Mouse (Mus musculus) liver, postnatal 0 days (tissue): ENCODE data around the gene Chn2. TPM values are rescaled to one million over a fixed set of nuclear protein-coding genes. Genes with fewer than 3 reads are reported as not detected.

Experiments used
- ATAC-seq: fragments of 200-750 bp; cut with Nextera tagmentation; 2 replicates; pipeline ENCODE4 v1.8.0; 2017; ENCODE audit warnings: mild to moderate bottlenecking, moderate library complexity
- DNase-seq: peaks from one replicate; pipeline ENCODE4 v3.0.0-alpha.2; 2016
- H3K27ac ChIP-seq: fragments of 300-500 bp; sonication (generic); 2 replicates; pipeline ENCODE4 v1.5.1; 2014; ENCODE audit warnings: antibody characterized with exemption, moderate library complexity, mild to moderate bottlenecking, low read depth
- H3K27me3 ChIP-seq: fragments of 300-500 bp; sonication (generic); 2 replicates; pipeline ENCODE4 v1.6.1; 2014; ENCODE audit warnings: low read length, control low read depth, mixed read lengths; ENCODE audit not compliant: insufficient read depth
- H3K36me3 ChIP-seq: fragments of 300-500 bp; sonication (generic); replicated peaks from 2 replicates; pipeline ENCODE4 v1.6.1; 2014; ENCODE audit warnings: mild to moderate bottlenecking, control low read depth, low read length, moderate library complexity, mixed read lengths; ENCODE audit not compliant: insufficient read depth
- H3K4me1 ChIP-seq: fragments of 300-500 bp; sonication (generic); 2 replicates; pipeline ENCODE4 v1.6.1; 2014; ENCODE audit warnings: antibody characterized with exemption, mild to moderate bottlenecking, control low read depth; ENCODE audit not compliant: insufficient read depth
- H3K4me2 ChIP-seq: fragments of 300-500 bp; sonication (generic); 2 replicates; pipeline ENCODE4 v1.6.1; 2014; ENCODE audit warnings: low read depth, mild to moderate bottlenecking, low read length, moderate library complexity, mixed read lengths
- H3K4me3 ChIP-seq: fragments of 300-500 bp; sonication (generic); 2 replicates; pipeline ENCODE4 v1.5.1; 2014; ENCODE audit warnings: low read depth, low read length
- H3K9ac ChIP-seq: fragments of 300-500 bp; sonication (generic); replicated peaks from 2 replicates; pipeline ENCODE4 v1.6.1; 2014; ENCODE audit warnings: mild to moderate bottlenecking, moderate library complexity
- H3K9me3 ChIP-seq: fragments of 300-500 bp; sonication (generic); 2 replicates; pipeline ENCODE4 v1.6.1; 2016; ENCODE audit warnings: mild to moderate bottlenecking, control low read depth, low read length, mixed read lengths
- CTCF ChIP-seq: sonication (generic); IDR thresholded peaks from 2 replicates; pipeline ENCODE4 v1.5.1; 2016; ENCODE audit warnings: antibody characterized with exemption, low read depth
- EP300 ChIP-seq: IDR thresholded peaks from 2 replicates; pipeline ENCODE4 v1.6.1; 2016; ENCODE audit warnings: antibody characterized with exemption, low read depth, mild to moderate bottlenecking
- WGBS: fragments of 180-500 bp; shearing (Covaris S2); extraction: QIAGEN DNeasy Blood & Tissue Kit; methylation state at CpG from one replicate; pipeline ENCODE4 v1.1.7; 2014; ENCODE audit not compliant: insufficient replicate concordance; 5-methylcytosine and 5-hydroxymethylcytosine counted together
- polyA plus RNA-seq: library from polyadenylated mRNA; unstranded; fragments of >200 nt; fragmentation: Nextera tagmentation; extraction: Ambion mirVana; gene quantifications from 2 replicates; pipeline ENCODE4 v1.2.1, GENCODE M21; 2015

Chn2 gene
- polyA plus RNA-seq, 1 experiment from 2014 or later: 10.8 TPM

GRCm38 (mm10) chr6:54332203-54332602 is 292.8 kb downstream of the Chn2 start:
- no peaks in the 10 kb centered on the region for H3K27me3 ChIP-seq
- no peak overlapping the region for H3K27ac ChIP-seq
- H3K4me1 ChIP-seq: peaks cover 7% of the 10 kb centered on the region
- no peak for TF ChIP-seq CTCF
- TF ChIP-seq EP300: no peak
- no peaks in the 10 kb centered on the region for H3K9me3 ChIP-seq
- no peak overlapping the region for H3K4me2 ChIP-seq
- ATAC-seq (no peak), DNase-seq (no peak)
- no peaks in the 10 kb centered on the region for H3K36me3 ChIP-seq
- WGBS: 61% methylated on average over 8 of the region's 8 CpGs
- H3K9ac ChIP-seq: no peak overlapping the region
- H3K4me3 ChIP-seq: no peak overlapping the region

- no peak for ATAC-seq
- H3K27ac ChIP-seq: no peak overlapping the region
- no peak overlapping the region for H3K4me2 ChIP-seq
- H3K4me3 ChIP-seq: no peak overlapping the region
- TF ChIP-seq EP300: no peak
- no peak for TF ChIP-seq CTCF
- H3K36me3 ChIP-seq: no peaks in the 10 kb centered on the region
- no peaks in the 10 kb centered on the region for H3K9me3 ChIP-seq
- no peak overlapping the region for H3K9ac ChIP-seq
- 69% methylated on average over 11 of the region's 11 CpGs for WGBS
- no peaks in the 10 kb centered on the region for H3K27me3 ChIP-seq
- DNase-seq: no peak
- no peaks in the 10 kb centered on the region; the same call in 1 of the 2 replicates for H3K4me1 ChIP-seq
Measured at GRCm38 (mm10) chr6:54333116-54333651, 293.8 kb downstream of the Chn2 start.

GRCm38 (mm10) chr6:54333652-54334396 is 294.5 kb downstream of the Chn2 start:
- no peak overlapping the region for H3K27ac ChIP-seq
- no peak for TF ChIP-seq CTCF
- no peak for TF ChIP-seq EP300

GRCm38 (mm10) chr6:54337321-54337720 is 298.0 kb downstream of the Chn2 start:
- Histone ChIP-seq H3K4me2 (no peak overlapping the region), H3K27me3 (no peaks in the 10 kb centered on the region), H3K4me3 (no peak overlapping the region), H3K36me3 (no peaks in the 10 kb centered on the region), H3K9ac (no peak overlapping the region), H3K9me3 (no peaks in the 10 kb centered on the region), H3K27ac (no peak overlapping the region), H3K4me1 (no peaks in the 10 kb centered on the region; the same call in 1 of the 2 replicates)
- no peak for TF ChIP-seq CTCF
- no peak for TF ChIP-seq EP300
- DNase-seq: no peak
- WGBS: 84% methylated on average over 6 of the region's 6 CpGs
- no peak for ATAC-seq

More at GRCm38 (mm10) chr6:54333652-54334396, 294.5 kb downstream of the Chn2 start:
- no peak overlapping the region for H3K9ac ChIP-seq
- H3K27me3 ChIP-seq: no peaks in the 10 kb centered on the region
- H3K4me3 ChIP-seq: no peak overlapping the region
- H3K4me2 ChIP-seq: no peak overlapping the region
- DNase-seq (no peak), ATAC-seq (no peak)
- no peaks in the 10 kb centered on the region; the same call in 1 of the 2 replicates for H3K4me1 ChIP-seq
- 41% methylated on average over 9 of the region's 9 CpGs for WGBS
- no peaks in the 10 kb centered on the region for H3K9me3 ChIP-seq
- H3K36me3 ChIP-seq: no peaks in the 10 kb centered on the region

GRCm38 (mm10) chr6:54341133-54341532 is 301.8 kb downstream of the Chn2 start:
- Histone ChIP-seq H3K9ac (no peak overlapping the region), H3K4me2 (no peak overlapping the region), H3K4me1 (no peaks in the 10 kb centered on the region), H3K4me3 (no peak overlapping the region), H3K9me3 (no peaks in the 10 kb centered on the region), H3K36me3 (no peaks in the 10 kb centered on the region), H3K27me3 (no peaks in the 10 kb centered on the region), H3K27ac (no peak overlapping the region)
- TF ChIP-seq EP300 (no peak), CTCF (no peak)
- ATAC-seq (no peak), DNase-seq (no peak)
- WGBS: 80% methylated on average over 5 of the region's 5 CpGs

GRCm38 (mm10) chr6:54342223-54342622 is 302.9 kb downstream of the Chn2 start:
- H3K9me3 ChIP-seq: no peaks in the 10 kb centered on the region
- no peak overlapping the region for H3K4me3 ChIP-seq
- H3K4me2 ChIP-seq: no peak overlapping the region
- no peak for ATAC-seq
- no peak overlapping the region for H3K9ac ChIP-seq
- WGBS: 72% methylated on average over 10 of the region's 10 CpGs
- no peaks in the 10 kb centered on the region for H3K4me1 ChIP-seq
- H3K27ac ChIP-seq: no peak overlapping the region
- TF ChIP-seq CTCF: no peak
- TF ChIP-seq EP300: no peak
- H3K27me3 ChIP-seq: no peaks in the 10 kb centered on the region
- DNase-seq: no peak
- H3K36me3 ChIP-seq: no peaks in the 10 kb centered on the region

Other genes with a start within 250 kb of the Chn2 start
- 0.25 and 0.31 TPM in 2 replicates for gene Tril, start 218.7 kb upstream of the Chn2 start, polyA plus RNA-seq
- not detected in 2 replicates for gene Cpvl, start 60.9 kb upstream of the Chn2 start, polyA plus RNA-seq